Mouse (Mus musculus) testis, adult 2 months (tissue): ENCODE results near the gene Trpm8. TPM values are rescaled to one million over a fixed set of nuclear protein-coding genes. Genes with fewer than 3 reads are reported as not detected.

Experiments
- H3K27ac ChIP-seq: fragments of 200-500 bp; 2 replicates; pipeline ENCODE4 v1.5.1; 2012; ENCODE audit warnings: low read depth, low read length; ENCODE audit not compliant: control insufficient read depth, insufficient read depth
- H3K27me3 ChIP-seq: fragments of 200-500 bp; 2 replicates; pipeline ENCODE4 v1.6.1; 2012; ENCODE audit warnings: mild to moderate bottlenecking, low read length, moderate library complexity; ENCODE audit not compliant: control insufficient read depth, insufficient read depth
- H3K36me3 ChIP-seq: fragments of 200-500 bp; 2 replicates; pipeline ENCODE4 v1.6.1; 2012; ENCODE audit warnings: mild to moderate bottlenecking, low read length; ENCODE audit not compliant: control insufficient read depth, insufficient read depth
- H3K4me1 ChIP-seq: fragments of 200-500 bp; 2 replicates; pipeline ENCODE4 v1.6.1; 2012; ENCODE audit warnings: low read length; ENCODE audit not compliant: control insufficient read depth, insufficient read depth
- H3K4me3 ChIP-seq: fragments of 200-500 bp; 2 replicates; pipeline ENCODE4 v1.5.1; 2012; ENCODE audit warnings: low read depth, mild to moderate bottlenecking, low read length, moderate library complexity, mixed read lengths; ENCODE audit not compliant: control insufficient read depth
- CTCF ChIP-seq: fragments of 200-500 bp; IDR thresholded peaks from 2 replicates; pipeline ENCODE4 v1.5.1; 2012; ENCODE audit warnings: low read depth, mild to moderate bottlenecking, inconsistent platforms, low read length, moderate library complexity; ENCODE audit not compliant: control insufficient read depth, insufficient read depth, insufficient replicate concordance
- POLR2A ChIP-seq: fragments of 200-500 bp; IDR thresholded peaks from 2 replicates; pipeline ENCODE4 v1.6.1; 2012; ENCODE audit warnings: low read depth, mild to moderate bottlenecking, inconsistent platforms, low read length, moderate library complexity; ENCODE audit not compliant: control insufficient read depth
- polyA plus RNA-seq: library from polyadenylated mRNA; depleted of rRNA; stranded (reverse); fragments of >200 nt; gene quantifications from 2 replicates; pipeline ENCODE4 v1.2.3, GENCODE M21; 2012

The Trpm8 gene
- polyA plus RNA-seq, 1 experiment: 4.7 TPM

DNA sequence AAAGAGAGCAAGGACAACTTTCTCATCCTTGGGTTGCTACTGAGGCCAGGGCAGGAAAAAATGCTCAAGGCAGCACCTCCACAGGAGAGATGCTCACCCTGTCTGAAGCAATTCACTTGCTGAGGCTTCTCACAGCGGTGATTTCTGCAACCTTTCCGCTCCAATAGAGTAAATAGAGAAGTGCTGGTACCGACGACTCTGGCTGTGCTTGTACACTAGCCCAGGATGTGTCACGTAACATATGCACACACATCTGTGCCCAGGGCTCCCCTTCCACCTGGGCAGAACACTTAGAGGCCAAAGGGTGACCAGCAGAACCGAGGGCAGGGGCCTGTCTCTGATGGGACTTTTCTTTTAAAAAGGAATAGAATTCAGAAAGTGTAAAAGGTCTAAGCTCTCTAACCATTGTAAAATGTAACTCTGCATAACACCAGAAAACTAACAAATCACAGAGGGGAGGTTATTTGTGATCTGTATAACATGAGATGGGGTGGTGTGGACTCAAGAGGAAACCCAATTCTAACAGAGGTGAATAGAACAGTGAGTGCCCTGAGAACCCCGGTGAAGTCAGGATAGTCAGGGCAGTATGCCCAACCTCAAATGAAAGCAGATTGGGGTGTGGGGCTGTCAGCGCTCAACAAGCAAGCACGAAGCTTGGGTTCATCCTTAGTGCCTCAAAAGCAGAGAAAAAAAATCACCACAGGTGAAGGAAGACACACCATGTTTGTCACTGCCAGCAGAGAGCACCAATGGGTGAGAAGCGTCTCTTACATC, 16.7 kb upstream of the Trpm8 start:
- TF ChIP-seq CTCF (no peak), POLR2A (no peak)
- H3K4me3 ChIP-seq: peak overlapping the region; percentile 19; the same call in 1 of the 2 replicates
- no peaks in the 10 kb centered on the region; the same call in 1 of the 2 replicates for H3K4me1 ChIP-seq
- no peaks in the 10 kb centered on the region for H3K27me3 ChIP-seq
- H3K36me3 ChIP-seq: peaks cover 17% of the 10 kb centered on the region
- H3K27ac ChIP-seq: no peak overlapping the region

DNA sequence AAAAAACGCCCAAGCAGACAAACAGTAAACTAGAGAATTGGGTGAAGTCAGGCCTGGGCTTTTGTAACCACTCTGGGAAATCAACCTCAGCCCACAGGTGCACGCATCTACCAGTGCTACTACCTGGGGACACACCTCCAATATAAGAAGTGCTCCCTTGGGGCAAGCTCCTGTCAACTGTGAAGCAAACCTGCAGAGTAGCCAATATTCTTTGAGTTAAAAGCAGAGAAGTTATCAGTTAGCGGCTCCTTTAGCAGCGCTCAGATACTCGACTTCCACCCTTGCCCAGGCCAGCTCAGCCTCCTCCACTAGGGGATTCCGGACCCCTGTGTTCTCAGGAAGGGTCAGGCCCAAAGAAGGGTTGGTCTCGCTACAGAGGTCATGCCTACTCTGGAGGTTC, 15.8 kb upstream of the Trpm8 start:
- H3K36me3 ChIP-seq: peaks cover 25% of the 10 kb centered on the region
- H3K4me3 ChIP-seq: no peak overlapping the region
- H3K4me1 ChIP-seq: no peaks in the 10 kb centered on the region; the same call in 1 of the 2 replicates
- H3K27ac ChIP-seq: no peak overlapping the region
- no peaks in the 10 kb centered on the region for H3K27me3 ChIP-seq
- no peak for TF ChIP-seq CTCF
- no peak for TF ChIP-seq POLR2A

DNA sequence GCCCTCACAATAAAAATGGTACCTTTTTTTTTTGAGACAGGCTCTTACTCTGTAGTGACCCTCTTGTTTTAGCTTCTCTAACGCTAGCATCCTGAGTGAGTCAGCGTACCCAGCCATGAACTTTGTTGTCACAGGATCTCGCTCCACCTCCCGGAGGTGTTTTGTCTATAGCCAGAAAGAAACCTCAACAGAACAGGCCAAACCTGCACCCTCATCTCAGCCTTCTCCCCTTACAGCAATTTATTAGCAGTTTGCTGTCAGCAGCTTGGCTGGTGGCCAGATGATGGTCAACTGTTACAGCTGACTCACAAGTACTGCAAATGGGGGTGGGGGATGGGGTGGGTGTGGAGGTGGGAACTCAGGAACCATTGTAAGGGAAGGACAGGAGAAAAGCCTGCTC, 15.2 kb upstream of the Trpm8 start:
- TF ChIP-seq POLR2A: no peak
- no peak for TF ChIP-seq CTCF
- Histone ChIP-seq H3K4me1 (no peaks in the 10 kb centered on the region; the same call in 1 of the 2 replicates), H3K27ac (no peak overlapping the region), H3K36me3 (peaks cover 29% of the 10 kb centered on the region), H3K4me3 (no peak overlapping the region), H3K27me3 (no peaks in the 10 kb centered on the region)

DNA sequence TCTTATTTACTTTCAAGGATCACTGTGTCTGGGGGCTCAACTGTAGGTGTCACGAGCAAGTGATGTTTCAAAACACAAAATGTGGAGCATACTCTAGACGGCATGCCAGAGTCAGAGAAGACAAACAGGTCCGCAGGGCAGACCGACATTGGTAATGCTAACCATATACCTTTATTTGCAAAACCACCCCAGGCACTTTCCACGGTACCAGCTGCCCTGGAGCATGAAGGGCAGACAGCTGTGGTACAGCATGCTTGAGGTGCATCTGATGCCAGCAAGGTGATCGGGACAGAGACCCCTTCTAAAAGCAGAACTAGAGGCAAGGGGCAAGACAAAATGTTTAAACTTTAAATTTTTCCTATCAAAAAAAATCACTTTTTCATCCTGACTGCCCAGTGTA, 14.5 kb upstream of the Trpm8 start:
- Histone ChIP-seq H3K27ac (no peak overlapping the region), H3K27me3 (no peaks in the 10 kb centered on the region), H3K36me3 (peaks cover 34% of the 10 kb centered on the region), H3K4me3 (no peak overlapping the region), H3K4me1 (no peaks in the 10 kb centered on the region; the same call in 1 of the 2 replicates)
- TF ChIP-seq CTCF: no peak
- no peak for TF ChIP-seq POLR2A

DNA sequence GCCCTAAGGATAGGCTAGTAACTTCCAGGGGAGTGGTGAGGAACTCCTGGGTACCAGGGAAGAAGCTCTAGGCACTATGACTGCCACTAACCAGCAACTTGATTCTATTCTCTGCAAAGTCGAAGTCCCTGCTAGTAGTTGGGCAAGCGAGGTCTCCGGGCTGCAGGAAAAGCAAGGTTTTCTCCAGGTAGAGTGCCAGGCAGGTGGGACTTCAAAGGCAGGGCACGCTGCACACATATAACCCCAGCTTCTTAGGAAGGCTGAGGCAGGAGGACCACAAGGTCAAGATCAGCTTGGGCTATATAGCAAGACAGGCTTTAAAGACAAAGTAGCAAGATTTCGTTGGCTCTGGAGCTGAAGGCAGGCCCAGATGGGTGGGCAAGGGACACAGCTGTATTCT, 13.7 kb upstream of the Trpm8 start:
- Histone ChIP-seq H3K4me3 (no peak overlapping the region), H3K27me3 (no peaks in the 10 kb centered on the region), H3K36me3 (peaks cover 42% of the 10 kb centered on the region), H3K27ac (no peak overlapping the region), H3K4me1 (no peaks in the 10 kb centered on the region; the same call in 1 of the 2 replicates)
- TF ChIP-seq CTCF (no peak), POLR2A (no peak)

DNA sequence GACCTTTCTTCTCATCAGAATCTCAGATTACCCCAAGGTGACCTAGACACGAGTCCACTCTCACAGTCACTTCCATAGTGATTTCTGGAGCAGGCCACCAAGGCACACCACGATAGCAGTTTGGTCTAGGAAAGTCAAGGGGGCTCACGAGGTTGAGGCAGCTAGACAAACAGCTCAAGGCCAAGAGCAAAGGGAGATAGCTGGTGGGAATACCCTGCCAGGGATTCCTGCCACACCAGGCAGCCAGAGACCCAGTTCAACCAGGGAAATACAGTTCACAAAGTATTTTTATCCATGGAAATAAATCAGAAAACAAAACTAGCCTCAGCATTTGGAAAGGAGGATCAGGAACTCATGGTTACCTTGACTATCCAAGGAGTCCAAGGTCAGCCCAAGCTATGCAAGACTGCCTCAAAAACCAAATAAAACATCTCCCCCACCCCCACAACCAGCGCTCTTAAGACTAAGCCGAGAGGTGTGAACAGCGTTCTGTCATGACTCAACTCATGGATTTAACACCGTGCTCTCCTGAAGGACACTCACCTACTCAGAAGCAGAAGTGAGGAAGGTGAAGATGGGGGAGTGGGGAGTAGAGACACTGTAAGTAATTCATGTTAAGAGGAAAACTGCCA, 13.1 kb upstream of the Trpm8 start:
- Histone ChIP-seq H3K36me3 (peaks cover 46% of the 10 kb centered on the region), H3K27ac (no peak overlapping the region), H3K27me3 (no peaks in the 10 kb centered on the region), H3K4me3 (no peak overlapping the region), H3K4me1 (no peaks in the 10 kb centered on the region; the same call in 1 of the 2 replicates)
- TF ChIP-seq CTCF (no peak), POLR2A (no peak)

DNA sequence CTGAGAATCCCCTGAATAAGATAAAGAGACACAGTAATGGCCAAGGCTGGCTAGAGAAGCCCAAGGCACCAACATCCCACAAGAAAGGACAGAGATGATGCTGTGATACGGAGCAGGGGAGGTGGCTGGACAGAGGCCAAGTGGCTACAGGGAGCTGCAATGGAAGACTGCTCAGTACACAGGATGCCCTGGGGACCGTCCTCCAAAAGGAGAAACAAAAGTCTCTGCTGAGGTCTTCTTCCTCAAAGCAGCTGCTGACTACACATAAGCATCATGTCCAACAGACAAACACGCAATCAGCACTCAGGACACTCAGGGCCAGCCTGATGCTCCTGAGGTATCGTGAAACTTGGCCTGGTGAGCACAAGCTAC, 12.6 kb upstream of the Trpm8 start:
- H3K4me3 ChIP-seq: no peak overlapping the region
- no peak overlapping the region for H3K27ac ChIP-seq
- no peaks in the 10 kb centered on the region; the same call in 1 of the 2 replicates for H3K4me1 ChIP-seq
- TF ChIP-seq POLR2A (no peak), CTCF (no peak)
- peaks cover 50% of the 10 kb centered on the region for H3K36me3 ChIP-seq
- H3K27me3 ChIP-seq: no peaks in the 10 kb centered on the region
